Mouse (Mus musculus) urinary bladder, adult 18-20 months (tissue): ENCODE results near the gene Xpr1.

Source experiments
- DNase-seq, 2 experiments: peaks; one replicate each; pipeline ENCODE4 v3.0.0; 2022; ENCODE audit warnings: low spot score in 2 of 2, mixed read lengths in 2 of 2

Xpr1 gene

DNA sequence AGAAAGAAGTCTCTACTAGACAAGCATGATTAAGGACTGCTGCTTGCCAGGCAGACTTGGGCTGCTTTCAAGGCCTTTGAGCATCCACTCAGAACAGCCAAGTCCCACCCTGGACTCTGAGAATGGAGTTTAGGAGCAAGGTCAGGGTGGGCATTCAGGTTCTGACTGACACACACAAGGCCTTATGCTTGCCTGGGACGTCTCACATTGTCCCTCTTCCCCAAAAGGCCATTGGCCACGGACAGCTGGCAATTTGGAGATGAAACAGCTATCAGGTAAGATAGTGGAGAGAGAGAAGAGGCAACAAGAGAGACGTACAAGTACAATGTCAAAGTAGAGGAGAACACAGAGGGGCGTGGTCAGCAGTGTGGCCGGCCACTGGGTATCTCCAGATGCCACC lies 165.6 kb downstream of the Xpr1 start:
- DNase-seq: no peak

GRCm38 (mm10) chr1:155250531-155251135 lies 166.6 kb downstream of the Xpr1 start:
- no peak for DNase-seq

DNA sequence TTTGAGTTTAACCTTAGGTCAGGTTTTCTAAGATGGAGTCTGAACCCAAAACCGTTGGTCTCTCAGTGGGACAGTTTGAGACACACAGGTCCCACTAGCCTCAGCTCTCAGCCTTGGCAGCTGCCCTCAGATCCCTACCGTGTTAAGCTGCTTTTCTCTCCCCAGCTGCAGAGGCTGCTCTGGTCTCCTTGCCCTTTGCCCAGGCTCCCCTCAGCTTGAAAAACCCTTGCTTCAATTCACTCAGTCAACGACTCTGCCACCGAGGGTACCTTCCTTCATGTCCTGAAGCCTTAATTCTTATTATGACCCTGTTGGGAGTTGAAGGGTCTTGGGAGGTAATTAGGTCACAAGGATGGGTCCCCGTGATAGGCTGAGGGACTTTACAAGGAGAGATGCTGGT lies 167.3 kb downstream of the Xpr1 start:
- no peak for DNase-seq

GRCm38 (mm10) chr1:155248041-155248440 lies 169.2 kb downstream of the Xpr1 start:
- no peak for DNase-seq

DNA sequence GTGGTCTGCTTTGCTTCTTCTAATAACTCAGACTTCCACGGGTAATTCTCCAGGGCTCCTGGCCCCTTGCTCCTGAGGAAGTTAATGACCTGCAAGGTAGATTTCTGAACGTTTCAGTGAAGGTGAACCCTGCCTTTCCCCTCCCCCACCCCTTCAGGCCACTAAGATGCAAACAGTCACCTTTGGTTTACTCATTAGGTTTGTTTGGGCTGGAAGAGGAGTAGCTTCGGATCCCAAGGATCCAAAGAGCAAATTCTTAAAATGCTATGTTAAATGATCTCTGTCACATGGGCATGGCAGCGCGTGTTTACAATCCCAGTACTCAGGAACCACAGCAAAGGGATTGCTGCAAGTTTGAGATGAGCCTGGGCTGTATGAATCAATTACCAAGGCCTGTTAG lies 169.8 kb downstream of the Xpr1 start:
- no peak for DNase-seq

- no peak for DNase-seq
Measured at GRCm38 (mm10) chr1:155245516-155245915, 171.7 kb downstream of the Xpr1 start.

DNA sequence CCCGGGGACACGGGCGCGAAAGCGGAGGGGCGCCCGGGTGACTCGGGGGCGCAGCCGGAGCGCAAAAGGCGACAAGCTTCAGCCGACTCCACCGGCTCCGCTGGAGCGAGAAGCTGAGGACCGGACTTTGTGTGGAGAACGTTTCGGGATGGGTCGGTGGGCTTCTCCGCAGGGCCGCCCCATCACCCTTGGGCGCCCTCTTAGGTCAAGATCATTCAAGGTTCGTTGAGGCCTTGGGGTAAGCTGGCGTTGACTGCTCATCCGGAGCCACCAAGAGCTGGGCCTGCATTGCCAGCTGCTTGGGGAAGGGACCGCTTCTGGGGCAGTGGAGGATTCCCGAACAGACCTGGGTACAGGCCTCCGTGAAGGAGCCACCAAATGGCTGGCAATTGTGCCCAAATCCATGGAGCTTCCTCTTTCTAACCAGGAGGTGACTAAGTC lies 172.4 kb downstream of the Xpr1 start:
- no peak for DNase-seq

GRCm38 (mm10) chr1:155243797-155244770 lies 173.1 kb downstream of the Xpr1 start, which contains the start of gene BC034090:
Gene BC034090 (minus strand): TSS chr1:155244444.
- peak; percentile 44 to 53 for DNase-seq

- DNase-seq: no peak
Measured at GRCm38 (mm10) chr1:155242488-155242745, 174.8 kb downstream of the Xpr1 start.

GRCm38 (mm10) chr1:155241701-155242487 lies 175.3 kb downstream of the Xpr1 start:
- no peak for DNase-seq

- no peak for DNase-seq
Measured at GRCm38 (mm10) chr1:155239962-155240717, 177.1 kb downstream of the Xpr1 start.

- no peak for DNase-seq
Measured at GRCm38 (mm10) chr1:155239169-155239568, 178.0 kb downstream of the Xpr1 start.

- DNase-seq: no peak
Measured at GRCm38 (mm10) chr1:155238126-155238525, 179.1 kb downstream of the Xpr1 start.

DNA sequence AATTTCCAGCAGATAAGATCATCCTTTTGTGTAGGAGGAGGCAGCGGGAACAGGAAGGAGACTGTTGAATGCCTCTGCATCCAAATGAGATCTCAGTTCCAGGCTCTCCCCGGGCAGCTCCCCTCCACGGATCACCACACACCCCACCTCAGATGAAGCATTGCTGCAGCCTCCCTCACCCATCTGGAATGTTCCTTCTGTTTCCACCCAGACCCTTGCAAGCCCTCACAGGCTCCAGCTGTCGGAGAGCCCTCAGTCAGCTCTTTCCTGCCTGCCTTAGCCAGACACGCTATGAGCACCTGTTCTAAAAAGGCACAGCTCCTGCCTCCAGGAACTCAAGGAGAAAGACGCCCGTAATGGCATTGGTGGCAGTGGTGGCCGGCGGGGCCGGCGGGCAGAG lies 179.8 kb downstream of the Xpr1 start:
- DNase-seq: no peak

GRCm38 (mm10) chr1:155236306-155237024 lies 180.8 kb downstream of the Xpr1 start:
- DNase-seq: no peak

DNA sequence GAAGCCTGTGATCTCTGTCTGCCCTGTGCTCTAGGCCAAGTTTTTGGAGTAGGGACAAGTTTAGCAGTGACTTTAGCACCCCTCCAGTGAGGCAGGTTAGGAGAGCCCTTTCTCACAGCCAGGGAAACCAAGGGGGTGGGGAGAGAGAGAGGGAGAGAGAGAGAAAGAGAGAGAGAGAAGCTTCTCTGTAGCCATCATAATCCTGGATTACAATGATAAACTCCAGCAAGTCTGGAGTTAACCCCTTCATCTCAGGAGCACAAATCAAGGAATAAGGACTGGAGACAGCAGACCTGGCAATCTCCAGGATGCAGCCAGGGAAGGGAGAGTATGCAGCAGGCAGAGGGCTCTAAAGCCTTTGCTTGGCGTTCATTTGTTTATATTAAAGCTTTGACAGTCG lies 181.6 kb downstream of the Xpr1 start:
- no peak for DNase-seq

DNA sequence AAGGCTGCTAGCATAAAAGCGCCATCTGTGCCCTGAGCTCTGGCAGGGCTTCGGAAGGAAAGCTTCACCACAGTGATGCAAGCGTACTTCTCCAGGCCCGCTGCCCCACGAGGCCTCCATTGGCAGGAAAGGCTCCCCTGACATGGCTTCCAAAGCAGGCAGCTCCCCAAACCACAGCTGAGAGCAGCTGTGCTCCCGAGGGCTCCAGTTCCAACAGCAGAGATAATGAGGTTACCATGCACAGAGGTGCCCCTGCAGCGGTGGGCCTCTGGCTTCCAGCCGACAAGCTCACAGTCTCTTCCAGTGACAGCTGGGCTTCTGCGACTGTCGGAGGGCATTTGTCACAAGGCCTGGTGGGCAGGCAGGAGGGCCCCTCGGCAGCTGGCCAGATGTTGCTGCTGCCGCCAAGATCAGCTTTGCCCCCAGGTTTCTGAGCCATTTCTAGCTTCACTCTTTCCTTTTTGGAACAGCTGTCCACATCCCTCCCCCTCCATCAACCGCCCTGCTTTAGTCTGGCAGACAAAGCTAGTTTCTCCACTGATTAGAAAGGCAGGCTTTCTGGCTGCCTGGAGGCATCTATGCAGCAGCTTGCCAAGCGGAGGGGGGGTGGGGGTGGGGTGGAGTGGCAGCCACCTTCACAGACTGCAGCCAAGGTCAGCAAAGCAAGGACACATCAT lies 183.1 kb downstream of the Xpr1 start:
- DNase-seq: peak in 1 of 2 experiments; percentile 44

- DNase-seq: no peak
Measured at GRCm38 (mm10) chr1:155233378-155233777, 183.8 kb downstream of the Xpr1 start.

DNA sequence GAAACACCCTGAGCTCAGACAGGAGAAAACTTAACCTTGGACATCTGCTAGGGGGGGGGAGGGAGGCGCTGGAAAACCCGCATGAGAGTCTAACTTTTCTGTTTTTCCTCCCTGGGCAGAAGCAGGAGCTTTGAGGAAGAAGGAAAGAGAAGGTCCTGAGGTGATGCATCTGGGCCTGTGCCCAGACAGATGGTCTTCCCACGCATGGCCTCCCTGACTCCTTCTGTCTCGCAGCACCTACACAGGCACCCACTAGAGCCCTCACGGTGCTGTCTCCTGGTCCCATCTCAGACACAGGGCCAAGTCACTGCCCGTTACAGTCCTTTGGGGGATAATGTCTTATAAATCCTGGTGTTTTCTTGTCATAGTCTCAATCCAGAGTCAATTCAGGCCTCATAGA lies 184.4 kb downstream of the Xpr1 start:
- DNase-seq: no peak

DNA sequence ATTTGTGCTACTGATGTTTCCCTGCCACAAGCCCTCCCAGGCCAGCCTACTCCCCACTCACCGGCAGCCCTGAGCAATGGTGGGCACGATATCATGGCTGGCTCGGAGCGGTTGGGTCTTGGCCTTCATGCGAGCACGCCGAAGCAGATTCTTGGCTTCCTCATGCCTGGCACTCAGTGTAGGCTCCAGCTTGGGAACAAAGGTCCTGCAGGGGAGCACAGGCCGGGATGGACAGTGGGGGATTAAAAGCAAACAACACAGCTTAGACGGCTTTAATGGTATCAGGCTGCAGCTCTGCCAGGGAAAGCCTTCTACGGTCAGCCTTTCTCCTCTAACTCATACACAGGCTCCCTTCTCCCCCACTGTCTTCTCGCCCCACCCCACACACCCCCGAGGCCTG lies 184.8 kb downstream of the Xpr1 start:
- DNase-seq: no peak
